Mouse (Mus musculus) megakaryocyte, embryonic 14.5 days (primary cell): ENCODE results near the gene Csrnp2.

ENCODE experiments used
- FLI1 ChIP-seq: IDR thresholded peaks from 2 replicates; pipeline ENCODE4 v1.6.1; 2012; ENCODE audit warnings: low read length, inconsistent platforms, mixed read lengths
- GATA1 ChIP-seq: IDR thresholded peaks from 3 replicates; pipeline ENCODE4 v1.6.1; 2012; ENCODE audit warnings: mixed read lengths, low read length, inconsistent platforms, borderline replicate concordance

GRCm38 (mm10) chr15:100513387-100513786 is 18.1 kb upstream of the Csrnp2 start:
- no peak for TF ChIP-seq GATA1
- TF ChIP-seq FLI1: no peak
